Mouse (Mus musculus): ENCODE data around the gene Nenf.

GRCm38 (mm10) chr1:191267162-191267561, 50.8 kb downstream of the Nenf start:
- TF ChIP-seq POLR2A (IDR thresholded peaks at IDR 0.05; ENCODE audit: low read depth, low read length) (no peak), CTCF (conservative IDR thresholded peaks at IDR 0.05; ENCODE audit: insufficient read depth, insufficient read length, low read depth, low read length) (no peak)

Measured in kidney, adult 2 months (tissue).